Mouse (Mus musculus): ENCODE data around the gene Slc35c1. TPM values are rescaled to one million over a fixed set of nuclear protein-coding genes. Genes with fewer than 3 reads are reported as not detected.

Slc35c1 gene
- 1 to 10 TPM; 4.9 to 5.8 (median 5.4) TPM for total RNA-seq (2022)

DNA sequence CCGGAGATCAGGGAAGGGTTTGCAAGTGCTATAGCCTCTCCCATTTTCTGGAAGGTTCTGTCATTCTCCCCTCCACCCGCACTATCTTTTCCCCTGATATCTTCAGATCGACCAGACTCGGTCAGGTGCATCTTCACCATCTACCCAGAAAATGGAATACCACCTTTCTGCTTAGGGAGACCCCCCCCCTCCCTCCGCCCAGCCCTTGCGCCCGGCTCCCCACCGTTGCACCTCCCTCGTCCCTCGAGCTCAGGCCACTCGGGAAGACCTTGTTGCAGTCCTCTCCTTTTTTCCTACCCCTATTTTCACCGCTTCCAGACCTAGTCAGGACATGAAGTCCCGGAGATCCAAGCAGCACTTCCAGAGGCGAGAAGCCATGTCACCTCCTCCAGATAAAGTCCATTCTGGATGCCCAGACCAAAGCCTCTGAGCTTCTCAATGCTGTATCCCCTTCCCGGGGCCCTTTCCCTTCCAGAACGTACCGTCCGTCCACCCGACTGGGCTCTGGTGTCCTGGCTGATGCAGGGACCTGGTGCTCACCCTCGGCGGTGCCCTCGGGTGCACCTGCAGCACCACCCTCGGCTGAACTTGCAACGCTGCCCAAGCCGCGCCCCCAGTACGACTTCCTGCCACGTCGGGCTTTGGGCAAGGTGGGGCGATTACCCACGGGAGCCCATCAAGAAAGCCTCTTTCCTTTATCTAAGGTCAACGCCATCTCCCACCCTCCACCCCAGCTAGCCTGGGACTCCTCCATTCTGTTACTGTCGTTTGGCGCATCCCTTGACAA is at the start of gene Slc35c1:
Slc35c1 (minus strand) TSS at position 618 of the 787 bp plus-strand sequence.
- peak in 1 of 2 experiments; percentile 16 for DNase-seq (ENCODE audit: low spot score in 2 of 2)

DNA sequence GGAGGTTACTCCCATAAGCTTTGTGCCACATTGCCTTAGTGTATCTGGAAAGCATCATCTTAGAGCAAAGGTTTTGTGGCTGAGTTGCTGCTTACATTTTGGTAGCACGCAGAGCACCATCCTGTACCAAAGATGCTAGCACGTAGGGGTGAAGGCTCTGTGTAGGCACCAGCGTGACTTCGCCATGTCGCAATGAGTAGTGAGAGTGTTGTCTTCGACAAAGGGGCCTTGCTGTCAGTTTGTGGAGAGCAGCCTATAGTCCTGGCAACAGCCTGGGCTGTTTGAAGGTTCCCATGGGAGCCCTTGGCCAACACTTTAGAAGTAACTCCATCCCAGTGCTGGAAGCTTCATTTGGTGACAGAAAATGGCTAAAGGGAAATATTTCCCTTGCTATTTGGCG is 45.0 kb upstream of the Slc35c1 start:
- DNase-seq (ENCODE audit: low spot score in 2 of 2) = no peak

DNA sequence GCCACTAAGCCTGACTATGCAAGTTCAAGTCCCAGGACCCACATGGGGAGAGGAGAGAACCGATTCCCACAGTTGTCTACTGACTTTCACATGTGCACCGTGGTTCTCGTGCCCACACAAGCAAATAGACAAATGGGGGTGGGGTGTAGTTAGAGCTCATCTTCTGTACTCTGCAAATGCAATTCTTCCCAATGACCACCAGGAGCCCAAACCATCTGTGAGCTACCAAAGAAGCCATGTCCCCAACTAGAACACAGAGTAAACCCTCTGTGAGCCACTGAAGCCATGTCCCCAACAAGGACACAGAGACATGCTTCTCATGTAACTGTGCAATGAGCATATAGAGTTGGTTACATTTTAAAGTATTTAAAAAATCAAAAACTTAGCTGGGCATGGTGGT is 43.1 kb upstream of the Slc35c1 start:
- DNase-seq (ENCODE audit: low spot score in 2 of 2) = no peak

DNA sequence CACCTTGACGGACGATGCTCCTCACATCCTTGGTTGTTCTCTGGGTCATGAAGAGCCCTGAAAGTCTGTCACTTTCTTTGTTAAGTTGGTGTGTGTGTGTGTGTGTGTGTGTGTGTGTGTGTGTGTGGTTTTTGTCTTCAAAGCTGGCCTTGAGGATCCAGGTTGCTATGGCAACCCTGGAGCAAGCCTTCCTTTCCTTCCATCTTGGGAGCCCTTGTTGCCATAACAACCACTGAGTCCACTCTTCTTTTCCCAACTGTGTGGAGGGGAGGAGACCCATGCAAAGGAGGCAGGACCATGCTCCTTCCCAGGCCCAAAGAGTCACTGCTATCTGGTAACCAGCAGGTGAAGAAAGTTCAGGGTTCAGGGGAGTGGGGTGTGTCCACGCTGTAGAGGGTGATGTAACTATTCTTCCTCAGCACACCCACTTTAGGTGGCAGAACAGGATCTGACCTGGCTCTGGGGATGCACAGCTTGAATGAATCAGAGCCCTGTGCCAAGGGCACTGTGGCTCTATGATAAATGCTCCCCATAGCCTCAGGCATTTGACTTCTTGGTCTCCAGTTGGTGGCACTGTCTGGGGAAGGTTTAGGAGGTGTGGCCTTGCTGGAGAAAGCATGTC is 39.5 kb upstream of the Slc35c1 start:
- no peak for DNase-seq (ENCODE audit: low spot score in 2 of 2)

DNA sequence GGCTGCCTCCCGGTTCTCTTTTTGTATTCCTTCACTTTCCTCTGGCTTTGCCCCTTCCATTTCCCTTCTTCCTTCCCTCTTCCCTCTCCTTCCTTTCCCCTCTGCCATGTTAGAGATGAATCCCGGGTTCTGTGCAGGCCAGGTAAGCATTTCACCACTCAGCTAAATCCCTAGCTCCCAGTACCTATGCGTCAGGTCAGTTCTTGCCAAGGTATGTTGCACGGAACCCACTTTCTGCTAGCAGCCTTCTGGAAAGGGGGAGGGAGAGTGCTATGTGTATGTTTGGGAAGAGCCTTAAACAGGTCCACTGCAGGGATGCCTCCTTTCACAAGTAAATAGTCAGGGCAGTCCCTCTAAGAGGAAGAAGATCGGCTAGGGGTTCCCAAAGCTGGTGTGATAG is 36.8 kb upstream of the Slc35c1 start:
- DNase-seq (ENCODE audit: low spot score in 2 of 2) = no peak

DNA sequence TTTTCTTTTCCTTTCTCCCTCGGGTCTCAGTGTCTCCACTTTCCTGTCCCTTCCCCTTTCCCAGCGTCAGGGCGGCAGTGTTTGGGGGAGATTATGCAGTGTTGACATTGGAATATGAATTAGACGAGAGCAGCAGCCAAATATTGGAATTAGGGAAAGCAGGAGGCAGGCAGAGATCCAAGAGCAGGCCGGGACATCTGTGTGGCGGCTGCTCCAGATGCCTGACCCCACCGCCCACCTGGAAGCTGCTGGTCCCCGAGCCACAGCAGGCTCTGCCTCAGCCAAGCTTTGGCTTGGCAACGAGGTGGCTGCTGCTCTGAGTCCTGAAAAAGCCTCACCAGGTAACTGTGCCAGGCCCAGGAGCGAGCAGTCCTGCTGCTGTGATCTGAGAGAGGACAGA is 36.3 kb upstream of the Slc35c1 start:
- DNase-seq (ENCODE audit: low spot score in 2 of 2) = no peak

DNA sequence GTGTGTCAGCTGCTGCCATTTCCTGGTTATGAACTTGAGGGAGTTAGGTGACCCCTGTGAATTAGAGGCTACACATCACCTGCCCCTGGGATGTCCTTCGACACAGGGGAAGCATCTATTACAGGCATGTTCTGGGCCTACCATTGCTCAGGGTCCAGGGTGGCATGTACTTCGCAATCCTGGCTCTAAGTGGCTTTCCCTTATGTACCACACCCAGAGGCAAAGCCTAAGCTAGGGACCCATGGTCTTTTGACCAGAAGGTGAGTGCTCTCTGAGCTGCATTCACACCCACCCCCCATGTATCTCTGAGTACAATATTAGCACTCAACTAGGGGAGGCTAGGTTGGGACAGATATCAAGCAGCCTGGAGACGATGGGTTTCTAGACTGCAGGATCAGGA is 34.6 kb upstream of the Slc35c1 start:
- no peak for DNase-seq (ENCODE audit: low spot score in 2 of 2)

DNA sequence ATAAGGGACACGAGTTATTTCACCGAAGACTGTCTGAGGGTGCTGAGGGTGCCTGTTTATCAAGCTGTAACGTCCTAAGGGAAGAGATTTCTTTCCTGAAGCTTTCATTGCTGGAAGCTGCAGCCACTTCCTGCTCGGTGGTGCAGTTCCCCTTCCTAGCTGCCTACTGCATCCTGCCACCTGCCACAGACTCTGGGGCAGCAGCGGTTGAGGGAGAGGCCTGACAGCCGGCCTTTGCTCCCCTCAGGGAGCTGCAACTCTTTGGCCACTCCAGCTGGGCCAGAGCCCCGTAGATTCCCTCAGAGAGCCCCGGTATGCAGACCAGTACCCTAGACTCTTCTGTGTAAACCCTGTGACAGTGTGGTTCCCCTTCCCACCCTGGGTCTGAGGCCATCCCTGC is 34.1 kb upstream of the Slc35c1 start:
- no peak for DNase-seq (ENCODE audit: low spot score in 2 of 2)

DNA sequence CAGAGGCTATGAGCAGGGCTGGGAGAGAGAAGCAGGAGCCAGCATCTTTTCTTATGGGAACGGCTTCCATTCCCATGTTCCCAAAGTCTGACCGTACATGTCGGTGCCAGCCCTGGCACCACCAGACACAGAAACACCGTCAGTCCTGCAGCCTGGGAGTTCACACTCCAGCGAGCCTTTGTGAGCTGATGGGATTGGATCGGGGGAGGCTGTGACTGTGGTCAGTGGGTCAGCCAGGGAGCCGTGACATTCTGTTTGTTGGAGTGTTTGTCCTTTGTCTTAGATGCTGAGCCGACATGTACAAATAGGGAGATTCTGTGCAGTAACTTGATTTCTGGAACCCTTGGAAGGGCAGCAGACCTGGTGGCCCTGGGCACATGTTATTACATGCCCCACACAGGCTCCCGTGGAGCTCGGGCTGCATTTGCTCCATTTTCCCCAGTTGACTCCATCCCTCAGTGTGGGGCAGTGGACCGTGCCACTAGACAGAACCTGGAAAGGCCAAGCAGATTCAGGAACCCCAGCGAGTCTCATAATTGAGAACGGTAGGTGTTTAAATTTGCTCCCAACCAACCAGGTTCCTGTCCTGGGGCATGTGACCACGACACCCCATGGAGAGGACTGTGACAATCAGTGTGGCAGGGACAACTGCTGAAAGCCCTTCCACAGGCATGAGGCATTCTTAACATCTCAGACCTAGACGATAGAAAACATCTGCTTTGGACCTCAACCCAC is 33.5 kb upstream of the Slc35c1 start:
- DNase-seq (ENCODE audit: low spot score in 2 of 2) = no peak

DNA sequence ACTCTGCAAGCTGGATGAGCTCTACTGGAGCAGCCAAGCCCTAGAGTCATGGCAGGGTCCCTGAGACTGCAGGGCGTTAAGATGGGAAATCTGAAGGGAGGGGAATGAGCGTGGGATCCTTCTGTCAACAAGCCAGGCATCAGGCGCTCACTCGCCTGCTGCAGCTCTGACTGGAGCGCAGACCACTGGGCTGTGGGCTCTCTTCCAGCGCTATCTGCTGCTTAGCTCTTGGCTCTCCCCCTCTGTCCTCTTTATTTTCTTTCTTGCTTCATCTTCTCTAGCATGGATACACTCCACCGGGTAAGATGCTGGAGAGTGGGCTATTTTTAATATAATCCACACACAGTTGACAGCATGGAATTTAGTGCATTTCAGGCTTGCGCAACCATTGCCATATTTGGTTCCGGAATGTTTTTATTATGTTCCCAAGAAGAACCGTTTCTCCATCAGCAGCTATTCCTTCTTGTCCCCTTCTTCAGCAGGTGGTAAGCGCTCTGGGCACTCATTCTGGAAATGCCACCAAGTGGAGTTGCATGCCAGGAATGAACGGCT is 31.7 kb upstream of the Slc35c1 start:
- no peak for DNase-seq (ENCODE audit: low spot score in 2 of 2)

DNA sequence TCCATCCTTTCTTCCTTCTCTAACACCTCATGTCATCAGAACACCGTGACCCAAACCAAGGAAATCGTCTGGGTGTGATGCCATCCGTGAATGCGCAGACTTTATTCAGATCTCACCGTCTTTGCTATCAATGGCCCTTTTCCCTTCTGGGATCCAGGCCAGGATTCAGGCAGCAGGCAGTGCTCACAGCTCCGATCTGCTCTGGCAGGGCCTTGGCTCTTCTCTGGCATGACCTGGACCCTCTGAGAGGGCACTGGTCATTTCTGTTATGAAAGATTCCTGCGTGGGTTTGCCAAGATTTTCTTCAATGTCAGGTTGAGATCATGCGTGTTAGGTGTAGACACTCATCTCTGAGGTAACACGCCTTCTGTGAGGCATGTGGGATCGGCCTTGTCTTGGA is 30.2 kb upstream of the Slc35c1 start:
- DNase-seq (ENCODE audit: low spot score in 2 of 2) = no peak

DNA sequence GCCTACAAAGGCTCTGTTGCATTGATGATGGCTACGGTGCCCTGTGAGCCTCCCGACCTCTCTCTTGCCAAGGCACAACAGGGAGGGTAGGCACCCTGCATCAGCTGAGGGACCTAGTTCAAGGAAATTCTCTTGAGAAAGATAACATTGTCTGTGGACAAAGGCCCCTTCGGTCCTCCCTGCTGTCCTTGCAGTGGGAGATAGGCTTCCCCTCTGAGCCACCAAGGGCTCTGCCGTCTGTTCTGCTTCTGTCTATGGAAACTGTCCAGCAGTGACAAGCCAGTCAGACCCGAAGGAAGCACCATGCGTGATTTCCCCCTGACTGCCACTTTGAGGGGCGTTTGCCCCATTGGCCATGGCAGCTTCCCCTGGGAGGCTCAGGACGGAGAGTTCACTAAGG is 27.5 kb upstream of the Slc35c1 start:
- DNase-seq (ENCODE audit: low spot score in 2 of 2) = no peak

DNA sequence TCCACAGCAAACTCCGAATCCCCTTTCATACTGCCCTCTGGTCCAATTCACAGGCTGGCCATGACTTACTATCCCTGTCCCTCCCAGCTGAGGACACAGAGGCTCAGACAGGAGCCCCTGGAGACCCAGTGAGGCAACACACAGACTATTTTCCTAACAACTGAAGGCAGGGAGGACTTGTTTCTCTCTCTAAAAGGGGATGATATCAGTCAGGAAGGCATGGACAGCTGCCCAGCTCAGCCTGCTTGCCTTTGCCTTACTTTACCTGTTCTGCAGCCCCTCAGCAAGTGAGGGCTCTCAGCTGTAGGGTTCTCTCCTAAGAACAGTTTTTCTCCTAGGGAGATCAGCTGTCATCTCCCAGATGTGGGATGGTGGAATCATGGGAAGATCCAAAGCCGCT is 26.6 kb upstream of the Slc35c1 start:
- no peak for DNase-seq (ENCODE audit: low spot score in 2 of 2)

DNA sequence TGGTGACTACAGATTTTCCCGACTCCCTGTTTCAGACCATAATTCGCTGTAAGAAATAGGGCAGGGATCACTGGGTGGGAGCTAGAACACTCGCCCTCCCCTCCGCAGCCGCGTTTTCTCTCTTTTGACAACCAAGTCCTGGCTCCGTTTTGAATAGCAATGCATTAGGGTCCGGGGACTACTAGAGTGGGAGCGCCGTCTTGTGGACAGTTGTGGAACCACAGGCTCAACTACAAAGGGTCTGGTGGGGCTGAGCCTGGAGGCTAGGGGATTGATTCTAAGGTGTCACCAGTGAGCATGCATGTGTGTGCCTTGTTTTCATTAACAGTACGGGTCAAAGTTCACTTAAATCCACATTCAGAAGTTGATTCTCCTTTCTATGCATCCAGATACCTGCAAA is 26.1 kb upstream of the Slc35c1 start:
- peak; percentile 53 to 61 for DNase-seq (ENCODE audit: low spot score in 2 of 2)

DNA sequence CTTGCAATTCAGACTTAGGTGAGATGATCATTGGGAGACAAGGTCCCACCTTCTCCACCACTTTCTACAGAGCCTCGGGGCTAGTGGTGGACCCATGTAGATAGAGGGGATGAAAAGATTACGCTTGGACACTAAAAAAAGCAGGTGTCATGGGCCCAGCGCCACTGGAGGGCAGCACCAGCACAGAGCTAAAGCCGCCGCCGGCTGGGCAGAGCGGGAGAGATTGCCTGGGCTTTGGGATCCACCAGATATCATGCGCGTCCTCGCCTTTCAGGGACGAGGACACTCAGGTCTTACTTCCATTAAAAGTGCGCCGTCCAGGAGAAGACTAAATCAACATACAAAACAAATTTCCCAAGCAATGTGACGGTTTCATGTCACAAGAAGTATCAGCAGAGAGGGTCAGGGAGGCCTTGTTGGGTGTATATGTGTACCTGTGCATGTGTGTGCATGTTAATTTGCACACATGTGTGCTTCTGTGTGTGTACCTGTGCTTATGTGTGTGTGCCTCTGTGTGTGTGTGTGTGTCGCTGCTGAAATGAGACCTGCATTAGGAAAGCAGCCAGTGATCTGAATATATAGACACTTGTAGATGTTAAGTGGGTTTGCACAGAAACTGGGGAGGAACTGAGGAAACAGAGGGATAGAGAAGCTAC is 25.4 kb upstream of the Slc35c1 start:
- DNase-seq (ENCODE audit: low spot score in 2 of 2) = peak; percentile 37

DNA sequence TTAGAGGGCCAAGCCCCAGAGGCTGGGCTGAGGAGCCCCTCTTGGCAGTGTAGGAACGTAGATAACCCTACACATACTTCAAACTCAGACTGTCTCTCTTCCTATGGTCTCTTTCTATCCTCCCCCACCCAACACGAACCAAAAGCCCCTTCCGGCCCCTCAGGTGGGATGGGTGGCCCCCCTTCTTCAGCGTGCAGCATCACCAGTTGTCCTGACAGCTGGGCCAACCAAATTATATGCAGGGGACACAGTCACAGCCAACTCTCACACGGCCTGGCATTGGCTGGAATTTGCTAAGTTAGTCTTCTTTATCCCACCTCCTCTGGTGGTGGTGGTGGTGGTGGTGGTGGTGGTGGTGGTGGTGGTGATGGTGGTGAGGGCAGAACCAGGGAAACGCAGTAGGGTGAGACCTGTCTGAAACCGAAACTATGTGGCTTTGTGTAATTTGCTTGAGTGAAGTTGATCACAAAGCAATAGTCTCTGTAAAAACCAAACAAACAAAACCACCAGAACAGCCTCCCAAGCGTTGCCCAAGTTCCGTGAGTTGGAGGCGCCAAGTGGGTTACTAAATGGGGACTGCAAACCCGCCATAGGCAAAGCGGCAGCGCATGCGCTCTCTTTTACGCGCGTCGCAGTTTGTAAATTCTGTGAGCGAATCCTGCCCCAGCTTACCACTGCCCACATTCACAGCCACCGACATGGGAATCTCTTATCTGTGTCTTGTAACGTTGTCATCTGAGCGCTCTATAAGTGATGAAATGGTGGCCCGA is 24.1 kb upstream of the Slc35c1 start:
- no peak for DNase-seq (ENCODE audit: low spot score in 2 of 2)

DNA sequence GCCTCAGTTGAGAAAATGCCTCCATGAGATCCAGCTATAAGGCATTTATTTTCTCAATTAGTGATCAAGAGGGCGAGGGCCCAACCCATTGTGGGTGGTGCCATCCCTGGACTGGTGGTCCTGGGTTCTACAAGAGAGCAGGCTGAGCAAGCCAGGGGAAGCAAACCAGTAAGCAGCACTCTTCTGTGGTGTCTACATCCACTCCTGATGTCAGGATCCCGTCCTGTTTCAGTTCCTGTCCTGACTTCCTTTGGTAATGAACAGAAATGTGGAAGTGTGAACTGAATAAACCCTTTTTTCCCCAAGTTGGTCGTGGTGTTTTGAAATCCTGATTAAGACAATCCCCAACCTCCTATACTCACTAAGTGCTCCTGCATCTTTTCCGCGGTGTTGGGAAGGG is 23.2 kb upstream of the Slc35c1 start:
- DNase-seq (ENCODE audit: low spot score in 2 of 2) = no peak

DNA sequence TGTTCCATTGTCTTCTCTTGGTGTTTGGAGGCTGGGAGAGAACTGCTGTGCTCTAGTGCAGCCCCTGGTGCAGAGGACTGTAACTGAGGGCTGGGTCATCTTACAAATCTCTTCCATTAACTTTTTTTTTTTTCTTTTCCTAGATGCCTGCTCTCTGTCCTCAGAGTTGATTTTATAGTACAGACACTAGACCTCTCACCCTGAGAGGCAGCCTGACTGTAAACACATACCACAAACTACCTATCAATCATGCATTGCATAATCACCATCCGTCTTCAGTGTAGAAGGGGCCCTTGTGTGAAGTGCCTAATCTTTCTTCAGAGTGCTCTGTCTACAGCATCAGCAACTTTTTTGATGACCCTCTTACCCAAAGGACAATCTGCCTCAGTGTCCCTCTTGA is 22.2 kb upstream of the Slc35c1 start:
- DNase-seq (ENCODE audit: low spot score in 2 of 2) = no peak

DNA sequence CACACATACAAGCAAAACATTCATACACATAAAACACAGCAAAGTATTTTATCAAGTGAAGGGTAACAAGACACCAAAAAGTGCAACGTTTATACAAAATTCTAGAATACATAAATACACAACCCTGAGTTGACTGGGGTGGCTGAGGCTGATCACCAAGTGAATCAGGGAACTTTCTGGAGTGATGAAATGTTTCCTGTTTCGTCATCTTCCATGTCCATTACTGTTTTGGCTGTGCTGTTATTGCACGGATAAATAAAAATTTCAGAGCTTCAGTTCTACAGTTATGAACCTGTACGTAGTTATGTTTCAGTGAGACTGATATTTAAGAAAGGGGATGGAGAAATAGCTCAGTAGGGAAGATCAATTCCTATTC is 18.0 kb upstream of the Slc35c1 start:
- DNase-seq (ENCODE audit: low spot score in 2 of 2) = no peak

DNA sequence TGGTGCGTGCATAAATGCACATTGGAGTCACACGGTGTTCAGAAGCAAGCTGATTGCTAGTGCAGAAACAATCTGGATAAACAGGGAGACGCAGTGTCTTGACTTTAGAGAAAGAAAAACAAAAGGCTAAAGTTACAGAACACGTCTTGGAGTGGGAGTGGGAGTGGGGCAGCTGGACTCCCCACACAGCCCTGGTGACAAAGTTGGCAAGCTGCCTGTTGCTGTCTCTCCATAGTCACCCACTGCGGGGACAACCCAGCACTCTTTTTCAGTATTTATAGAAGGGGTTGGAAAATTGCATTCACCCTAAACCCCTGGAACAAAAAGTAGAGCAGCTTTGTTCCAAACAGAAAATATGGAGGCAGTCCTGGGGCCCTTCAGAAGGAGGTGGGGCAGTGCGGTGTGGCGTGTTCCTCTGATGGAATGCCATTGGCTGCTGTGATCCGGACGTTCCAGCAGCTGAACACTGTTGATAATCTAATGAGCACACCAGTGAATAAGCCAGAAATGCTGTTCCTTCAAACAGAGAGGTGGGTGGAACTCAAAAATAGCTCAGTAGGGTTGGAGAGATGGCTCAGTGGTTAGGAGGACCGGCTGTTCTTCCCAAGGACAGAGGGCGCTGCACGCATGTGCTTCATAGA is 17.5 kb upstream of the Slc35c1 start:
- DNase-seq (ENCODE audit: low spot score in 2 of 2) = no peak
